Comparison of ENCODE assay signal across 13 mouse cellular contexts in the genomic region with DNA sequence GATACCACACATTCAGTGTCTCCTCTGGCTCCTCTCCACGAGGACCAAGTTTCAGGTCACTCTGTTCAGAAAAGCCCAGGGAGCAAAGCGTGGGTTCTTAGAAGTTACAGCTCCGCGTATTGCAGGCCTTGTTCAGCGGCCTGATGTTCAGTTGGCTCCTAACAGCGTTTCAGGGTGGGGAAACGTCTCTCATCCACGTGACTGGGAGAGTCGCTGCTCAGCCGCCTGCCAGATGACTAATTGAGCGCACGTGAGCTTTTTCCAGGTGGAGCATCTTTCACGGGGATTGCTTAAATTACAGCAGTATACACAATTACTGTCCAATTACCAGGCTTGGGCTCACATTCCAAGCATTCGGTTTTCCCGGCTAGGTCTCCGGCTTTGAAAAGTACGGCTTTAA.
DNase-seq lines count a peak whose midpoint lies in the region; ATAC-seq and TF ChIP-seq lines count a peak whose summit lies in the region.
"Had no signal": no experiment of that assay in that cellular context is flagged by ENCODE, and none has a peak within 500 bp of the region (broad histone marks: within the 10 kb centered on the region; RNA-seq: fewer than 3 reads in every experiment).

No protein-coding gene starts in this region.

- H3K9me3 ChIP-seq in intestine, embryonic 15.5 days, result no peaks in the 10 kb centered on the region
- H3K9me3 ChIP-seq in intestine, postnatal 0 days (ENCODE audit: control insufficient read depth), result no peaks in the 10 kb centered on the region
- H3K9me3 ChIP-seq in lung, postnatal 0 days (ENCODE audit: low read length), result no peaks in the 10 kb centered on the region
- H3K9me3 ChIP-seq in liver, postnatal 0 days (ENCODE audit: low read length), result no peaks in the 10 kb centered on the region
- H3K9me3 ChIP-seq: heart, embryonic 10.5 days; liver, embryonic 15.5 days; midbrain, embryonic 15.5 days had no signal

- no peak for TF ChIP-seq CTCF in intestine, postnatal 0 days (IDR thresholded peaks at IDR 0.05; ENCODE audit: low read depth)
- TF ChIP-seq CTCF in layer of hippocampus, adult 2 months (conservative IDR thresholded peaks at IDR 0.05), result no peak
- no peak for TF ChIP-seq CTCF in lung, postnatal 0 days (IDR thresholded peaks at IDR 0.05)
- no peak for TF ChIP-seq CTCF in liver, postnatal 0 days (IDR thresholded peaks at IDR 0.05; ENCODE audit: low read depth)

- no peaks in the 10 kb centered on the region for H3K4me1 ChIP-seq in intestine, embryonic 15.5 days (replicated peaks)
- no peaks in the 10 kb centered on the region for H3K4me1 ChIP-seq in intestine, postnatal 0 days (replicated peaks; ENCODE audit: control insufficient read depth, insufficient read depth, low read length)
- no peaks in the 10 kb centered on the region for H3K4me1 ChIP-seq in lung, postnatal 0 days (ENCODE audit: insufficient read depth, low read depth, low read length)
- H3K4me1 ChIP-seq in liver, postnatal 0 days (ENCODE audit: insufficient read depth), result no peaks in the 10 kb centered on the region
- H3K4me1 ChIP-seq: liver, embryonic 15.5 days; midbrain, embryonic 15.5 days had no signal

- no peak overlapping the region for H3K27ac ChIP-seq in intestine, embryonic 15.5 days
- no peak overlapping the region for H3K27ac ChIP-seq in intestine, postnatal 0 days (ENCODE audit: low read depth, low read length)
- H3K27ac ChIP-seq in layer of hippocampus, adult 2 months, result no peak overlapping the region
- no peak overlapping the region for H3K27ac ChIP-seq in lung, postnatal 0 days (ENCODE audit: low read length)
- no peak overlapping the region for H3K27ac ChIP-seq in liver, postnatal 0 days (ENCODE audit: low read depth)
- H3K27ac ChIP-seq: heart, embryonic 10.5 days; liver, embryonic 15.5 days; midbrain, embryonic 15.5 days had no signal

- no peak overlapping the region for H3K9ac ChIP-seq in intestine, embryonic 15.5 days
- H3K9ac ChIP-seq in intestine, postnatal 0 days (ENCODE audit: low read depth, low read length), result no peak overlapping the region
- H3K9ac ChIP-seq in lung, postnatal 0 days (replicated peaks; ENCODE audit: low read depth), result no peak overlapping the region
- H3K9ac ChIP-seq in liver, postnatal 0 days (replicated peaks), result no peak overlapping the region
- H3K9ac ChIP-seq: liver, embryonic 15.5 days; midbrain, embryonic 15.5 days had no signal

- ATAC-seq in intestine, embryonic 15.5 days, result peak; percentile 39; the same call in 1 of the 2 replicates
- no peak for ATAC-seq in intestine, postnatal 0 days
- no peak for ATAC-seq in lung, postnatal 0 days
- ATAC-seq in liver, postnatal 0 days, result no peak
- ATAC-seq: midbrain, embryonic 15.5 days had no signal

- WGBS in intestine, embryonic 15.5 days, result 60% methylated on average over 17 of the region's 17 CpGs
- WGBS in intestine, postnatal 0 days, result 62% methylated on average over 17 of the region's 17 CpGs
- 79% methylated on average over 17 of the region's 17 CpGs for WGBS in lung, postnatal 0 days
- WGBS in liver, postnatal 0 days (ENCODE audit: insufficient replicate concordance), result 80% methylated on average over 17 of the region's 17 CpGs

- no peak overlapping the region for H3K4me3 ChIP-seq in intestine, embryonic 15.5 days (replicated peaks)
- H3K4me3 ChIP-seq in intestine, postnatal 0 days (ENCODE audit: low read depth, low read length), result no peak overlapping the region
- H3K4me3 ChIP-seq in layer of hippocampus, adult 2 months, result no peak overlapping the region; the same call in 1 of the 2 replicates
- no peak overlapping the region for H3K4me3 ChIP-seq in lung, postnatal 0 days (ENCODE audit: low read depth, low read length)
- no peak overlapping the region for H3K4me3 ChIP-seq in liver, postnatal 0 days (ENCODE audit: low read depth, low read length)
- H3K4me3 ChIP-seq: heart, embryonic 10.5 days; liver, embryonic 15.5 days; midbrain, embryonic 15.5 days had no signal

- no peaks in the 10 kb centered on the region for H3K36me3 ChIP-seq in intestine, embryonic 15.5 days
- no peaks in the 10 kb centered on the region for H3K36me3 ChIP-seq in intestine, postnatal 0 days (ENCODE audit: control insufficient read depth, insufficient read depth)
- no peaks in the 10 kb centered on the region for H3K36me3 ChIP-seq in lung, postnatal 0 days (ENCODE audit: insufficient read depth, low read length)
- no peaks in the 10 kb centered on the region for H3K36me3 ChIP-seq in liver, postnatal 0 days (replicated peaks; ENCODE audit: insufficient read depth, low read length)
- H3K36me3 ChIP-seq: heart, embryonic 10.5 days; liver, embryonic 15.5 days; midbrain, embryonic 15.5 days had no signal

- no peak overlapping the region for H3K4me2 ChIP-seq in intestine, embryonic 15.5 days (replicated peaks)
- no peak overlapping the region for H3K4me2 ChIP-seq in intestine, postnatal 0 days (replicated peaks; ENCODE audit: low read depth)
- no peak overlapping the region for H3K4me2 ChIP-seq in lung, postnatal 0 days (replicated peaks; ENCODE audit: low read depth, low read length)
- no peak overlapping the region for H3K4me2 ChIP-seq in liver, postnatal 0 days (ENCODE audit: low read depth, low read length)
- H3K4me2 ChIP-seq: liver, embryonic 15.5 days; midbrain, embryonic 15.5 days had no signal

- TF ChIP-seq EP300 in lung, postnatal 0 days (IDR thresholded peaks at IDR 0.05), result no peak
- TF ChIP-seq EP300 in liver, postnatal 0 days (IDR thresholded peaks at IDR 0.05; ENCODE audit: low read depth), result no peak

- H3K27me3 ChIP-seq in intestine, embryonic 15.5 days (replicated peaks), result no peaks in the 10 kb centered on the region
- H3K27me3 ChIP-seq in intestine, postnatal 0 days (replicated peaks; ENCODE audit: control insufficient read depth, insufficient read depth, low read length), result no peaks in the 10 kb centered on the region
- no peaks in the 10 kb centered on the region for H3K27me3 ChIP-seq in lung, postnatal 0 days (replicated peaks; ENCODE audit: insufficient read depth, low read length)
- no peaks in the 10 kb centered on the region for H3K27me3 ChIP-seq in liver, postnatal 0 days (ENCODE audit: insufficient read depth, low read length)
- H3K27me3 ChIP-seq: liver, embryonic 15.5 days; midbrain, embryonic 15.5 days had no signal

- DNase-seq in urinary bladder, postnatal 36 days (ENCODE audit: low spot score in 2 of 2), result peak; percentile 16 to 40
- no peak for DNase-seq in urinary bladder, postnatal 25 days (ENCODE audit: low spot score)
- peak; percentile 20 to 36 for DNase-seq in layer of hippocampus, adult 2 months (ENCODE audit: low spot score in 2 of 2)
- DNase-seq in ovary, postnatal 36 days (ENCODE audit: low spot score), result no peak
- DNase-seq in lung, postnatal 0 days (ENCODE audit: low spot score), result no peak
- no peak for DNase-seq in liver, postnatal 0 days
- DNase-seq: adrenal gland, postnatal 25 days; thymus, postnatal 4 days had no signal

Comparison
In these comparisons a context has a peak if more than half of its experiments do, and no peak if none do; other contexts are left out.
1. DNase-seq: peak in urinary bladder, postnatal 36 days (2 of 2) and layer of hippocampus, adult 2 months (2 of 2); none in urinary bladder, postnatal 25 days (single experiment), ovary, postnatal 36 days (single experiment), lung, postnatal 0 days (single experiment) and liver, postnatal 0 days (single experiment).